Mouse (Mus musculus) spleen, adult 2 months (tissue): ENCODE results near the gene Hspb1. TPM values are rescaled to one million over a fixed set of nuclear protein-coding genes. Genes with fewer than 3 reads are reported as not detected.

Experiments used
- DNase-seq, 2 experiments: peaks; one replicate each; pipeline versions ENCODE4 v3.0.0 to v3.0.0-alpha.2; 2012 to 2021; ENCODE audit warnings: low spot score in 2 of 2, low read depth in 1 of 2
- H3K27ac ChIP-seq: fragments of 200-500 bp; 2 replicates; pipeline ENCODE4 v1.5.1; 2012; ENCODE audit warnings: low read length, inconsistent platforms; ENCODE audit not compliant: insufficient read depth
- H3K27me3 ChIP-seq: fragments of 200-500 bp; 2 replicates; pipeline ENCODE4 v1.6.1; 2012; ENCODE audit warnings: mild to moderate bottlenecking, moderate library complexity, low read length, inconsistent platforms; ENCODE audit not compliant: control insufficient read depth, insufficient read depth
- H3K36me3 ChIP-seq: fragments of 200-500 bp; 2 replicates; pipeline ENCODE4 v1.6.1; 2012; ENCODE audit warnings: mild to moderate bottlenecking, low read length, inconsistent platforms; ENCODE audit not compliant: control insufficient read depth, insufficient read depth
- H3K4me1 ChIP-seq: fragments of 200-500 bp; 2 replicates; pipeline ENCODE4 v1.6.1; 2011; ENCODE audit warnings: inconsistent platforms; ENCODE audit not compliant: control insufficient read depth, insufficient read depth, insufficient read length
- H3K4me3 ChIP-seq: fragments of 200-500 bp; 2 replicates; pipeline ENCODE4 v1.5.1; 2011; ENCODE audit warnings: mild to moderate bottlenecking, inconsistent platforms; ENCODE audit not compliant: insufficient read depth, insufficient read length; ENCODE audit errors: extremely low read depth
- CTCF ChIP-seq: fragments of 200-500 bp; IDR thresholded peaks from 2 replicates; pipeline ENCODE4 v1.5.1; 2011; ENCODE audit warnings: mild to moderate bottlenecking, inconsistent platforms; ENCODE audit not compliant: insufficient read depth, insufficient read length, insufficient replicate concordance; ENCODE audit errors: extremely low read depth
- POLR2A ChIP-seq: fragments of 200-500 bp; IDR thresholded peaks from 2 replicates; pipeline ENCODE4 v1.6.1; 2011; ENCODE audit warnings: low read depth, low read length, inconsistent platforms
- WGBS: fragments of 180-500 bp; shearing (Covaris S2); methylation state at CpG from one replicate; pipeline ENCODE4 v1.1.7; 2018; 5-methylcytosine and 5-hydroxymethylcytosine counted together
- polyA plus RNA-seq: library from polyadenylated mRNA; depleted of rRNA; stranded (reverse); fragments of >200 nt; gene quantifications from 2 replicates; pipeline ENCODE4 v1.2.3, GENCODE M21; 2012

Hspb1 gene
- polyA plus RNA-seq, 1 experiment = 34.0 TPM

DNA sequence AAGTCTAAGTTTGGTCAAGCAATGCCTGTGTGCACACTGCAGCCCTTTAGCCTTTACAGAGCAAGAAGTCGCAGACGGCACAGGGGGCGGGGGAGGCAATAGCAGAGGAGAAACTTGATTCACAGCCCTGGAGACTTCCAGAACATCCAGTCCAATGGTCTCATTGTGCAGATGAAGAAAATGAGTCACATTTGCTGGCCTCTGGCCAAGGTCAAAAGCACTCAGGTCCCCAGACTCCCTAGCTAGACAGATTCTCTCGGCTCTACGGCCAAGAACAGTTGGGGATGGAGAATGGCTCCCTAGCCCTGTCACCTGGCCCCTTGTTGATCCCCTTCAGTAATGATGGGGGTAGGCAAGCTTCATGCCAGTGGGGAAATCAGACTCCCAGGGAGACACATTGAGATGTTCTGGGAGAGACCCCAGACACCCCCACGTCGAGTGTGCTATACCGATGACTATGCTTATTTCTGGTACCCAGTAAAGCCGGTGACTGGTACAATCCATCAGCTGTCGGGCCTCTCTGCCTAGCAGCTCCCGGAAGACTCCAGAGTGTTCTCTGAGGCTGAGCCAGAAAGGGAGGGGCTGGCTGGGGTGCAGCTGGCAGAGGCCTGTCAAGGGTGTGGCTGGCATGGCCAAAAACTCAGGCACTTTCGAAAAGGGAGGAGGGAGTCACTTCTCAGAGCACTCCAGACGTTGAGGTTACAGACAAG is 8.1 kb upstream of the Hspb1 start:
- Histone ChIP-seq H3K36me3 (no peaks in the 10 kb centered on the region), H3K27ac (peak overlapping the region; percentile 18; the same call in 1 of the 2 replicates), H3K4me3 (no peak overlapping the region), H3K27me3 (no peaks in the 10 kb centered on the region), H3K4me1 (no peaks in the 10 kb centered on the region)
- TF ChIP-seq POLR2A (no peak), CTCF (no peak)
- no peak for DNase-seq
- 28% methylated on average over 13 of the region's 13 CpGs for WGBS

DNA sequence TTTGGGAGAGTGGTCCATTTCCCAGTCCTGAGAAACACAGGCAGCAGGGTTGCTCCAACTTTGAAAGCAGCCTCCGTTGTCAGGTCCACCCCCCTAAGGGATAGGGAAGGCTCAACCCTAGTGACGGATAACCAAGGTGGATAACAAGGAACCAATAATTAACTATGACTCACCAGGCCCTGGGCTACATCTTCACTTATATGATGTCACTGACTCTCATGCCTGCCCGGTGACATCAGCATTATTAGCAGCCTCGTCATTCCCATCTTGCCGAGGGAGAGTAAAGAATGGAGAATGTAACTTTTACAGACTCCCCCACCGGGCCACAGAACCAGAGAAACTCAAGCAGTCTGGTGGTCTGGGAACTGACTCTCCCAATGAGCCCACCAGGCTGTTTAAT is 3.1 kb upstream of the Hspb1 start:
- Histone ChIP-seq H3K36me3 (no peaks in the 10 kb centered on the region), H3K4me3 (no peak overlapping the region), H3K27me3 (peaks cover 6% of the 10 kb centered on the region), H3K4me1 (no peaks in the 10 kb centered on the region; the same call in 1 of the 2 replicates), H3K27ac (no peak overlapping the region)
- DNase-seq = no peak
- TF ChIP-seq CTCF (no peak), POLR2A (no peak)
- 80% methylated on average over 6 of the region's 6 CpGs for WGBS

DNA sequence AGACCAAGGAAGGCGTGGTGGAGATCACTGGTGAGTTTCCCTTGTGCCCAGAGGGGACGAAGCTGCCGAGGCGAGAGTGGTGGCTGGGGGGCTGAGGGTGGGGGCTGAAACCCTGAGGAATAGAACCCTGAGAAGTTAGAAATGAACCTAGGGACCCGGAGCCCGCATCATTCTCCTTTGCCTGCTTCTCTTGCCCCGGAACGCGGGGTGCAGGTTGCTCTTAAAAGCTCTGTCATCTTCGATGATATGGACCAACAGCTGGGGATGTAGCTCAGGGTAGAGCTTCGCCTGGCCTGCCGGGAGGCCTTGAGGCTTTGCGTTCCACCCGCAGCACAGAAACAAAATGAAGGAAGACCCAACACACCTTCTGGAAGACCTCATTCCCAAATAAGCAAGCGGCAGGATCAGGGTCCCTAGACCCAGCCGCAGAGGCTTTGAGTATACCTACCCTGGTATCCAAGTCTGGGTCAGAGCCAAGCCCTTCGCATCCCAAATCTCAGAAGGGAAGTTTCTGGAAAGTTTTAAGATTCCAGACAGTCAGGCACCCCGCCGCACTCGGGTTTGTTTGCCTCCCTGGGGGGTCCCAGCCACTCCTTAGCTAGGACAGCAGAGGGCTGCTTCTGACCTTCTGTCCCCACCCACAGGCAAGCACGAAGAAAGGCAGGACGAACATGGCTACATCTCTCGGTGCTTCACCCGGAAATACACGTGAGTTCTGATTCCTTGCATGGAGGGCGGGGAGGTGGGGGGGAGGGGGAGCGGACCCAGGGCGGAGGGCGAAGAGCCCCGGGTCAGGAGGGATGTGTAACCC is 891 bp downstream of the Hspb1 start:
- DNase-seq = no peak
- H3K4me1 ChIP-seq = peaks cover 2% of the 10 kb centered on the region; the same call in 1 of the 2 replicates
- H3K27ac ChIP-seq = no peak overlapping the region
- peak overlapping the region; percentile 33 for H3K4me3 ChIP-seq
- 10% methylated on average over 30 of the region's 30 CpGs for WGBS
- H3K27me3 ChIP-seq = peaks cover 6% of the 10 kb centered on the region
- H3K36me3 ChIP-seq = no peaks in the 10 kb centered on the region
- TF ChIP-seq CTCF (no peak), POLR2A (no peak)

DNA sequence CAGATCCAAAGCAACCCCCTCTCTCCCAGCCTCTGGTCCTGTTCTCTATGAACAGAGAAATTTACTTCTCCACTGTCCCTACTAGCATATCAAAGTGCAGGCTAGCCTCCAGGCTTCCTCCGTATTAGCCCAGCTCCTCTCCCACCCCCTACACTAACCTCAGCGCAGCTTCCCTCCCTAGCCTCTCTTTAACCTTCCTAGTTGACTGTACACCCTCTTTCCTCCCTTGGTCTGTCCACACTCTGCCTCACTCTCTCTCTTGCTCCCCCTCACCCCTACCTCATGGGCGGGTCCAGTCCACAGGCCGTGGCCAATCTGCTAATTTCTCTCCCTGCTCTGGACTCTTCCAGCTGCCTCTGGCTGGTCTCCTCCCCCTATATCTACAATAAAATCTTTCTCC is 2.6 kb downstream of the Hspb1 start:
- 41% methylated on average over 4 of the region's 4 CpGs for WGBS
- no peak overlapping the region for H3K4me3 ChIP-seq
- H3K27ac ChIP-seq = no peak overlapping the region
- peaks cover 2% of the 10 kb centered on the region; the same call in 1 of the 2 replicates for H3K4me1 ChIP-seq
- no peak for DNase-seq
- no peaks in the 10 kb centered on the region for H3K36me3 ChIP-seq
- TF ChIP-seq POLR2A (no peak), CTCF (no peak)
- peaks cover 6% of the 10 kb centered on the region for H3K27me3 ChIP-seq

DNA sequence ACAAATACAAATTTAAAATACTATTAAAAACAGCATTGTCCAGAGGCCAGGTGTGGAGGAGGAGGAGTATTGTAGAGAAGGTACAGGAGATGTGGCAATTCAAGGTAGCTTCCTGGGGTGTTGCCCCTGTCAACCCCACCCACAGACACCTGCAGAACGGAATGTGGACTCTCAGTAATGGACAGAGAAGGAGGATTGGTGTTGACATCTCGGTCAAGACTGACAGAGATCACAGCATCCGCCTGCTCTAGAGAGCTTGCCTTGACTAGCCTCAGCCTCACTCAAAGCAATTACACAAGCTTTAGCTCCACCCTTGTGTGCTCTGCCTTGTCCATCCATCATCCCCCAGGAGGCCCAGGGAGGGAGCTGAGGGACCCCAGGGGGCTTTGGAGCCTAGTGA is 3.2 kb downstream of the Hspb1 start:
- DNase-seq = no peak
- Histone ChIP-seq H3K27me3 (peaks cover 6% of the 10 kb centered on the region), H3K36me3 (no peaks in the 10 kb centered on the region), H3K4me1 (peaks cover 2% of the 10 kb centered on the region; the same call in 1 of the 2 replicates), H3K27ac (no peak overlapping the region), H3K4me3 (no peak overlapping the region)
- 66% methylated on average over 3 of the region's 3 CpGs for WGBS
- TF ChIP-seq POLR2A (no peak), CTCF (no peak)

DNA sequence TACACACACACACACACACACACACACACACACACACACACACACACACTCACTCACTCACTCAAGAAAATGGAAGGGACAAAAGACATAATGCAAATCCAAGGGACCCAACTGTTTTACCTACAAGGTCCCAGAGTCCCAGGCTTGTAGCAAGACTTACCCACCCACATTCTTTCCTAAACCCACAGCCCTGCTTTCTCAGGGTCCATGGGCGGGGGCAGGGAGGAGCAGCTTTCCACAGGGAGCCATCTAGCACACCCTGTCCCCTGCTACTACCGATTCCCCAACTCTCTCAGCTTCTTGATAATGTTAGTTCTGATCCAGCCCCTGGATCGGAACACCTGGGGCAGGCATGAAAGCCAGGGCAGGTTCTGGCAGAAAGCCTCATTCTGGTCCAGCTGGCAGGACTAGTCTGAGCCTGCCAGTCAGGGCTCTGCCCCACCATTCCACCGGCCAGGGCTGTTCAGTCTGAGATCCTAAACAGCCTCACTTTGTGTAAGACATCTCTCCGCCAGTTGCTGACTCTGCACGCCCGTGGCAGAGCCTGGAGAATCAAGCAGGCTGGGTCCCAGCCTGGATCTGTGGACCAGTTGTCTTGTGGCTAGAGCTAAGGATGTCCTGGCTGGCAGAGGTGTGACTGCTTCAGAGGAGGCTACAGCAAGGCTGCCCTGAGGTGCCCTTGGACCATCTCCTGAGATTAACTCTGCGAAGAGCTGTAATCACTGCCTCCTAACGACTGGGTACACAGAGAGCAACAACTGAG is 5.1 kb downstream of the Hspb1 start:
- WGBS = 54% methylated on average over 9 of the region's 9 CpGs

More for the DNA sequence above, 5.1 kb downstream of the Hspb1 start:
- Histone ChIP-seq H3K4me1 (peaks cover 2% of the 10 kb centered on the region; the same call in 1 of the 2 replicates), H3K27me3 (peaks cover 4% of the 10 kb centered on the region; the same call in 1 of the 2 replicates), H3K4me3 (no peak overlapping the region), H3K27ac (no peak overlapping the region), H3K36me3 (no peaks in the 10 kb centered on the region)
- no peak for DNase-seq
- no peak for TF ChIP-seq CTCF
- TF ChIP-seq POLR2A = no peak
